ENCODE assay signal across 9 mouse cellular contexts in the genomic region with DNA sequence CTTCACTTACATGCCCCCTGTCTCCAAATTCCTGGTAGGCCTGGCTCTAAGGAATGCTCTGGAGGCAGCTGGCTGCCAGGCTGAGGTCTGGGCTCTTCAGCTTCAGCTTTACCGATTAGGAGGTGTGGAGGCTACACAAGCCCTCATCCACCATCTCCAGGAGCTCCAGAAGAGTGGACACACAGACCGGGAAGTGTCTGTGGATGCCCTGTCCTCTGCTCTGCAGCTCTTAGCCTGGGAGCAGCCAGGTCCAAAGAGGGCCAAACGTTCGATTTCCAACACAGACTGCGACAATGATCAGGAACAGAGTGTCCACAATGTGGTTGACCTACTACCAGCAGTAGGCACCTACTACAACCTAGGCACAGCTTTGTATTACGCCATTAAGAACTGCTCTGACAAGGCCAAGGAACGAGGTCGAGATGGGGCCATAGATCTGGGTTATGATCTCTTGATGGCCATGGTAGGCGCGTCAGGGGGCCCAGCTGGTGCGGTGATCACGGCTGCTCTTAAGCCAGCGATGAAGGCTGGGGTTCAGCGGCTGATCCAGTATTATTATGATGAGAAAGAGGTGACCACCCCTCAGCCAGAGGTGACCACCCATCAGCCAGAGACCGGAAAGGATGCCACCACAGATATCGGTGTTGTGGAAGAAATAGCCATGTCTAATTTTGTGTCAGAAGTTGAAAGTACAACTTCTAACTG. TPM values are rescaled to one million over a fixed set of nuclear protein-coding genes. Genes with fewer than 3 reads are reported as not detected.
DNase-seq lines count a peak whose midpoint lies in the region; ATAC-seq lines count a peak whose summit lies in the region.
"Had no signal": no experiment of that assay in that cellular context is flagged by ENCODE, and none has a peak within 500 bp of the region (broad histone marks: within the 10 kb centered on the region; RNA-seq: fewer than 3 reads in every experiment).

No protein-coding gene starts in this region.

- H3K4me1 ChIP-seq in heart, embryonic 14.5 days (ENCODE audit: control insufficient read depth in 2 of 2, insufficient read depth in 2 of 2, low read length in 2 of 2): no peaks in the 10 kb centered on the region
- peaks cover 11% of the 10 kb centered on the region; the same call in 1 of the 2 replicates for H3K4me1 ChIP-seq in neural tube, embryonic 13.5 days (replicated peaks)
- no peaks in the 10 kb centered on the region; the same call in 1 of the 2 replicates for H3K4me1 ChIP-seq in limb, embryonic 13.5 days

- H3K4me2 ChIP-seq in heart, embryonic 14.5 days (ENCODE audit: low read length): peak overlapping the region; percentile 82
- H3K4me2 ChIP-seq in neural tube, embryonic 13.5 days: peak overlapping the region; percentile 62; the same call in 1 of the 2 replicates
- peak overlapping the region; percentile 70 for H3K4me2 ChIP-seq in limb, embryonic 13.5 days (replicated peaks)

- no peak overlapping the region for H3K4me3 ChIP-seq in heart, embryonic 14.5 days (ENCODE audit: control insufficient read depth in 1 of 2, insufficient read depth in 1 of 2, low read depth in 1 of 2, low read length in 2 of 2)
- no peak overlapping the region for H3K4me3 ChIP-seq in neural tube, embryonic 13.5 days
- peak overlapping the region; percentile 70; the same call in 1 of the 2 replicates for H3K4me3 ChIP-seq in limb, embryonic 13.5 days

- no peaks in the 10 kb centered on the region for H3K9me3 ChIP-seq in heart, embryonic 14.5 days (ENCODE audit: control insufficient read depth, low read length)
- no peaks in the 10 kb centered on the region for H3K9me3 ChIP-seq in neural tube, embryonic 13.5 days
- no peaks in the 10 kb centered on the region for H3K9me3 ChIP-seq in limb, embryonic 13.5 days

- ATAC-seq in heart, embryonic 14.5 days (ENCODE audit: insufficient number of reproducible peaks, insufficient read depth, low FRiP score, low read depth): no peak
- no peak for ATAC-seq in neural tube, embryonic 13.5 days (ENCODE audit: low read depth)
- no peak for ATAC-seq in limb, embryonic 13.5 days (ENCODE audit: low FRiP score, low read depth)
- ATAC-seq in granulocyte monocyte progenitor cell, adult 5-6 weeks (replicated peaks; ENCODE audit: poor library complexity, severe bottlenecking): no peak

- H3K36me3 ChIP-seq in heart, embryonic 14.5 days (ENCODE audit: control insufficient read depth, insufficient read depth, low read length): no peaks in the 10 kb centered on the region
- no peaks in the 10 kb centered on the region for H3K36me3 ChIP-seq in neural tube, embryonic 13.5 days
- H3K36me3 ChIP-seq in limb, embryonic 13.5 days: no peaks in the 10 kb centered on the region

- 84% methylated on average over 16 of the region's 16 CpGs for WGBS in heart, embryonic 14.5 days
- 89% methylated on average over 16 of the region's 16 CpGs for WGBS in neural tube, embryonic 13.5 days
- 87% methylated on average over 16 of the region's 16 CpGs for WGBS in limb, embryonic 13.5 days

- no peak for DNase-seq in heart, postnatal 36 days
- no peak for DNase-seq in neural tube, embryonic 10.5 days (ENCODE audit: extremely low spot score, low spot score)
- DNase-seq in gastrocnemius, postnatal 25 days: no peak

- intact Hi-C loops in heart, postnatal 36 days (cut with DNase I): loop anchor here (2.0 kb wide), 1 partner anchor 37 kb away; the partner anchor contains the start of gene Timeless

- H3K27me3 ChIP-seq in heart, embryonic 14.5 days (ENCODE audit: control insufficient read depth, insufficient read depth, low read length): no peaks in the 10 kb centered on the region
- no peaks in the 10 kb centered on the region for H3K27me3 ChIP-seq in neural tube, embryonic 13.5 days
- H3K27me3 ChIP-seq in limb, embryonic 13.5 days: no peaks in the 10 kb centered on the region

- peak overlapping the region; percentile 65; the same call in 1 of the 2 replicates for H3K9ac ChIP-seq in heart, embryonic 14.5 days (ENCODE audit: low read length)
- H3K9ac ChIP-seq in neural tube, embryonic 13.5 days: no peak overlapping the region
- H3K9ac ChIP-seq in limb, embryonic 13.5 days: no peak overlapping the region

- no peak overlapping the region for H3K27ac ChIP-seq in heart, embryonic 14.5 days (replicated peaks in 1 of 2; ENCODE audit: control insufficient read depth in 1 of 2, insufficient read depth in 1 of 2, low read depth in 2 of 2, low read length in 2 of 2)
- no peak overlapping the region for H3K27ac ChIP-seq in neural tube, embryonic 13.5 days (replicated peaks)
- no peak overlapping the region for H3K27ac ChIP-seq in limb, embryonic 13.5 days

RNA-seq across cellular contexts. Expression of gene Apof, which starts 0.9 kb away (rescaled TPM):
- polyA plus RNA-seq in heart, embryonic 14.5 days (2014; fragmentation: Nextera tagmentation; extraction: Ambion mirVana): not detected in 2 replicates
- not detected for total RNA-seq in heart, postnatal 36 days (2021)
- polyA plus RNA-seq in neural tube, embryonic 13.5 days (2015; fragmentation: Nextera tagmentation; extraction: Ambion mirVana): not detected in 2 replicates
- not detected in 2 replicates for polyA plus RNA-seq in limb, embryonic 13.5 days (2015; fragmentation: Nextera tagmentation; extraction: Ambion mirVana)
- not detected in 2 replicates for total RNA-seq in granulocyte monocyte progenitor cell, adult 5-6 weeks (2014; fragmentation: Nextera tagmentation)
- total RNA-seq in granulocyte monocyte progenitor cell, adult 5-6 weeks (2017): 0.34 and 0.57 TPM in 2 replicates
- total RNA-seq in gastrocnemius, postnatal 25 days (2021): not detected
- total RNA-seq: monocyte, adult 5-6 weeks had no signal
- polyA plus RNA-seq: brain, embryonic 14.5 days had no signal

RNA-seq across cellular contexts. Expression of gene Stat2, which starts 1.0 kb away (rescaled TPM):
- polyA plus RNA-seq in heart, embryonic 14.5 days (2014; fragmentation: Nextera tagmentation; extraction: Ambion mirVana): 10.0 and 10.9 TPM in 2 replicates
- 10 to 100 TPM in 1 of 2 experiments, 1 to 10 TPM in 1; 8.4 to 15.4 TPM for total RNA-seq in heart, postnatal 36 days (2021)
- 22.6 and 23.7 TPM in 2 replicates for polyA plus RNA-seq in neural tube, embryonic 13.5 days (2015; fragmentation: Nextera tagmentation; extraction: Ambion mirVana)
- polyA plus RNA-seq in limb, embryonic 13.5 days (2015; fragmentation: Nextera tagmentation; extraction: Ambion mirVana): 14.6 and 16.6 TPM in 2 replicates
- 26.8 and 28.5 TPM in 2 replicates for total RNA-seq in granulocyte monocyte progenitor cell, adult 5-6 weeks (2014; fragmentation: Nextera tagmentation)
- total RNA-seq in granulocyte monocyte progenitor cell, adult 5-6 weeks (2017): 6.5 and 7.1 TPM in 2 replicates
- 1 to 10 TPM; 4.6 to 4.7 TPM for total RNA-seq in gastrocnemius, postnatal 25 days (2021)

RNA-seq across cellular contexts. Expression of gene Apon, which starts 15.5 kb away (rescaled TPM):
- polyA plus RNA-seq in heart, embryonic 14.5 days (2014; fragmentation: Nextera tagmentation; extraction: Ambion mirVana): 0.15 TPM in 1 of 2 replicates, not detected in the other
- total RNA-seq in heart, postnatal 36 days (2021): under 1 TPM in 1 of 2 experiments, not detected in 1; 0.19 TPM
- 0.17 and 0.32 TPM in 2 replicates for polyA plus RNA-seq in neural tube, embryonic 13.5 days (2015; fragmentation: Nextera tagmentation; extraction: Ambion mirVana)
- 0.27 and 0.63 TPM in 2 replicates for polyA plus RNA-seq in limb, embryonic 13.5 days (2015; fragmentation: Nextera tagmentation; extraction: Ambion mirVana)
- 0.41 and 3.2 TPM in 2 replicates for total RNA-seq in granulocyte monocyte progenitor cell, adult 5-6 weeks (2014; fragmentation: Nextera tagmentation)
- total RNA-seq in granulocyte monocyte progenitor cell, adult 5-6 weeks (2017): 0.31 and 0.99 TPM in 2 replicates
- not detected for total RNA-seq in gastrocnemius, postnatal 25 days (2021)
- total RNA-seq: monocyte, adult 5-6 weeks had no signal

RNA-seq across cellular contexts. Expression of gene Il23a, which starts 29.2 kb away (rescaled TPM):
- polyA plus RNA-seq in heart, embryonic 14.5 days (2014; fragmentation: Nextera tagmentation; extraction: Ambion mirVana): 3.3 and 4.3 TPM in 2 replicates
- not detected for total RNA-seq in heart, postnatal 36 days (2021)
- 0.25 and 0.38 TPM in 2 replicates for polyA plus RNA-seq in neural tube, embryonic 13.5 days (2015; fragmentation: Nextera tagmentation; extraction: Ambion mirVana)
- 0.18 TPM in 1 of 2 replicates, not detected in the other for polyA plus RNA-seq in limb, embryonic 13.5 days (2015; fragmentation: Nextera tagmentation; extraction: Ambion mirVana)
- total RNA-seq in granulocyte monocyte progenitor cell, adult 5-6 weeks (2014; fragmentation: Nextera tagmentation): not detected in 2 replicates
- total RNA-seq in granulocyte monocyte progenitor cell, adult 5-6 weeks (2017): 1.3 and 1.6 TPM in 2 replicates
- total RNA-seq in gastrocnemius, postnatal 25 days (2021): not detected
- total RNA-seq: monocyte, adult 5-6 weeks had no signal

RNA-seq across cellular contexts. Expression of gene Pan2, which starts 33.8 kb away (rescaled TPM):
- 28.8 and 29.6 TPM in 2 replicates for polyA plus RNA-seq in heart, embryonic 14.5 days (2014; fragmentation: Nextera tagmentation; extraction: Ambion mirVana)
- 1 to 10 TPM; 7.5 to 7.6 TPM for total RNA-seq in heart, postnatal 36 days (2021)
- polyA plus RNA-seq in neural tube, embryonic 13.5 days (2015; fragmentation: Nextera tagmentation; extraction: Ambion mirVana): 22.2 and 24.3 TPM in 2 replicates
- polyA plus RNA-seq in limb, embryonic 13.5 days (2015; fragmentation: Nextera tagmentation; extraction: Ambion mirVana): 33.6 and 35.2 TPM in 2 replicates
- 22.7 and 25.7 TPM in 2 replicates for total RNA-seq in granulocyte monocyte progenitor cell, adult 5-6 weeks (2014; fragmentation: Nextera tagmentation)
- 9.8 and 16.2 TPM in 2 replicates for total RNA-seq in granulocyte monocyte progenitor cell, adult 5-6 weeks (2017)
- total RNA-seq in gastrocnemius, postnatal 25 days (2021): 1 to 10 TPM; 5.1 to 5.4 TPM
